ENCODE assay signal across 16 mouse cellular contexts in genomic region chr13:78643023-78643422, GRCm38 (mm10).
DNase-seq lines count a peak whose midpoint lies in the region; ATAC-seq lines count a peak whose summit lies in the region.
"Had no signal": no experiment of that assay in that cellular context is flagged by ENCODE, and none has a peak within 500 bp of the region (broad histone marks: within the 10 kb centered on the region; RNA-seq: fewer than 3 reads in every experiment).

No protein-coding gene starts in this region.

- no peak overlapping the region for H3K4me3 ChIP-seq in neural tube, embryonic 15.5 days (replicated peaks)
- H3K4me3 ChIP-seq in forebrain, embryonic 14.5 days (ENCODE audit: low read depth, low read length): no peak overlapping the region
- no peak overlapping the region for H3K4me3 ChIP-seq in midbrain, embryonic 12.5 days

- H3K27me3 ChIP-seq in neural tube, embryonic 15.5 days (replicated peaks): no peaks in the 10 kb centered on the region
- H3K27me3 ChIP-seq in forebrain, embryonic 14.5 days (replicated peaks; ENCODE audit: control insufficient read depth, insufficient read depth, low read length): no peaks in the 10 kb centered on the region
- no peaks in the 10 kb centered on the region for H3K27me3 ChIP-seq in midbrain, embryonic 12.5 days
- H3K27me3 ChIP-seq: Patski had no signal

- no peak overlapping the region for H3K9ac ChIP-seq in neural tube, embryonic 15.5 days (replicated peaks)
- no peak overlapping the region for H3K9ac ChIP-seq in forebrain, embryonic 14.5 days (ENCODE audit: low read length)
- no peak overlapping the region for H3K9ac ChIP-seq in midbrain, embryonic 12.5 days (replicated peaks)

- no peak overlapping the region for H3K4me2 ChIP-seq in neural tube, embryonic 15.5 days
- H3K4me2 ChIP-seq in forebrain, embryonic 14.5 days (ENCODE audit: low read length): no peak overlapping the region
- H3K4me2 ChIP-seq in midbrain, embryonic 12.5 days (replicated peaks): no peak overlapping the region

- no peaks in the 10 kb centered on the region for H3K9me3 ChIP-seq in neural tube, embryonic 15.5 days (replicated peaks)
- H3K9me3 ChIP-seq in forebrain, embryonic 14.5 days (replicated peaks; ENCODE audit: control insufficient read depth, low read length): no peaks in the 10 kb centered on the region
- H3K9me3 ChIP-seq in midbrain, embryonic 12.5 days: no peaks in the 10 kb centered on the region

- peaks cover 4% of the 10 kb centered on the region; the same call in 1 of the 2 replicates for H3K4me1 ChIP-seq in neural tube, embryonic 15.5 days
- H3K4me1 ChIP-seq in forebrain, embryonic 14.5 days (ENCODE audit: control insufficient read depth, insufficient read depth, low read length): peaks cover 7% of the 10 kb centered on the region
- H3K4me1 ChIP-seq in midbrain, embryonic 12.5 days: peaks cover 17% of the 10 kb centered on the region

- no peaks in the 10 kb centered on the region for H3K36me3 ChIP-seq in neural tube, embryonic 15.5 days
- H3K36me3 ChIP-seq in forebrain, embryonic 14.5 days (ENCODE audit: control insufficient read depth, insufficient read depth, low read length): no peaks in the 10 kb centered on the region
- H3K36me3 ChIP-seq in midbrain, embryonic 12.5 days: no peaks in the 10 kb centered on the region

- 6% methylated on average over 3 of the region's 3 CpGs for WGBS in neural tube, embryonic 15.5 days
- 0% methylated on average over 3 of the region's 3 CpGs for WGBS in forebrain, embryonic 14.5 days
- WGBS in midbrain, embryonic 12.5 days: 0% methylated on average over 3 of the region's 3 CpGs

- no peak overlapping the region for H3K27ac ChIP-seq in neural tube, embryonic 15.5 days (replicated peaks)
- peak overlapping the region; percentile 29; the same call in 1 of the 2 replicates for H3K27ac ChIP-seq in forebrain, embryonic 14.5 days (ENCODE audit: low read depth, low read length)
- H3K27ac ChIP-seq in midbrain, embryonic 12.5 days (replicated peaks): peak overlapping the region; percentile 52

- intact Hi-C loops in left cerebral cortex, postnatal 25 days (cut with DNase I): no loop called here

- peak; percentile 34 for DNase-seq in neural tube, embryonic 10.5 days (ENCODE audit: extremely low spot score, low spot score)
- peak; percentile 73 for DNase-seq in forebrain, embryonic 14.5 days (ENCODE audit: low spot score)
- no peak for DNase-seq in urinary bladder, postnatal 36 days (ENCODE audit: low spot score in 2 of 2)
- no peak for DNase-seq in ovary, adult 18-20 months (ENCODE audit: low spot score)
- no peak for DNase-seq in ovary, postnatal 14 days (ENCODE audit: low spot score)
- DNase-seq in left cerebral cortex, postnatal 25 days (ENCODE audit: low spot score in 2 of 2): no peak
- DNase-seq: adrenal gland, adult 8-10 months; heart, postnatal 36 days; layer of hippocampus, postnatal 36 days; liver; right cerebral cortex, postnatal 25 days; thymus, postnatal 25 days had no signal

- ATAC-seq in neural tube, embryonic 15.5 days (ENCODE audit: low FRiP score): no peak
- peak; percentile 66; the same call in 1 of the 2 replicates for ATAC-seq in forebrain, embryonic 14.5 days
- peak; percentile 74 for ATAC-seq in midbrain, embryonic 12.5 days (ENCODE audit: low FRiP score, low read depth)
- ATAC-seq: lung, postnatal 0 days; Patski had no signal

Comparison
In these comparisons a context has a peak if more than half of its experiments do, and no peak if none do; other contexts are left out.
1. DNase-seq: peak in neural tube, embryonic 10.5 days (single experiment) and forebrain, embryonic 14.5 days (single experiment); none in urinary bladder, postnatal 36 days (0 of 2), ovary, adult 18-20 months (single experiment), ovary, postnatal 14 days (single experiment) and left cerebral cortex, postnatal 25 days (0 of 2).